Mouse (Mus musculus) urinary bladder, postnatal 36 days (tissue): Measurements from ENCODE around the gene Mymx.

Experiments
- DNase-seq, 2 experiments: peaks; one replicate each; pipeline ENCODE4 v3.0.0; 2022; ENCODE audit warnings: low spot score in 2 of 2, mixed read lengths in 1 of 2

Mymx gene

GRCm38 (mm10) chr17:45610144-45610866, 8.4 kb upstream of the Mymx start:
- DNase-seq: no peak

- DNase-seq: no peak
Observed at GRCm38 (mm10) chr17:45608396-45608795, 6.5 kb upstream of the Mymx start.

- DNase-seq: no peak
Observed at GRCm38 (mm10) chr17:45606992-45607879, 5.3 kb upstream of the Mymx start.

- DNase-seq: no peak
Observed at GRCm38 (mm10) chr17:45602984-45603383, 1.1 kb upstream of the Mymx start.

GRCm38 (mm10) chr17:45601325-45601724, 577 bp downstream of the Mymx start:
- no peak for DNase-seq

- no peak for DNase-seq
Observed at GRCm38 (mm10) chr17:45600267-45600666, 1.6 kb downstream of the Mymx start.

- DNase-seq: peak in 1 of 2 experiments; percentile 65
Observed at GRCm38 (mm10) chr17:45599446-45600242, 2.3 kb downstream of the Mymx start, which contains the start of gene Slc29a1. TSS of gene Slc29a1 (minus strand) at chr17:45599606.

- no peak for DNase-seq
Observed at GRCm38 (mm10) chr17:45598891-45599290, 3.0 kb downstream of the Mymx start.

- no peak for DNase-seq
Observed at GRCm38 (mm10) chr17:45598376-45598775, 3.5 kb downstream of the Mymx start.

- no peak for DNase-seq
Observed at GRCm38 (mm10) chr17:45597787-45598186, 4.1 kb downstream of the Mymx start.

GRCm38 (mm10) chr17:45596631-45597396, 5.1 kb downstream of the Mymx start:
- DNase-seq: peak; percentile 58 to 84

- DNase-seq: no peak
Observed at GRCm38 (mm10) chr17:45595736-45596390, 6.0 kb downstream of the Mymx start.

GRCm38 (mm10) chr17:45594881-45595735, 6.8 kb downstream of the Mymx start:
- DNase-seq: peak; percentile 64 to 72

GRCm38 (mm10) chr17:45594195-45594594, 7.7 kb downstream of the Mymx start:
- no peak for DNase-seq

GRCm38 (mm10) chr17:45593479-45593878, 8.4 kb downstream of the Mymx start:
- no peak for DNase-seq

- no peak for DNase-seq
Observed at GRCm38 (mm10) chr17:45592606-45593431, 9.1 kb downstream of the Mymx start.

GRCm38 (mm10) chr17:45591701-45592605, 9.9 kb downstream of the Mymx start:
- DNase-seq: no peak

GRCm38 (mm10) chr17:45590410-45590809, 11.5 kb downstream of the Mymx start:
- DNase-seq: no peak
